Mouse (Mus musculus) inflammation-experienced regulatory T-cells, adult 6 months (primary cell): ENCODE results near the gene Fmo4. TPM values are rescaled to one million over a fixed set of nuclear protein-coding genes. Genes with fewer than 3 reads are reported as not detected.
"Not testable (repeated sequence)": the region's sequence is repeated elsewhere in the genome, so short reads cannot be mapped to it uniquely, and the experiment has no call there.

ENCODE experiments used
- ATAC-seq: one replicate; pipeline ENCODE4 v1.8.0; 2017
- polyA plus RNA-seq, 3 experiments: library from polyadenylated mRNA; unstranded; fragments of 100-300 nt; shearing (Covaris generic); gene quantifications; one replicate each; pipeline ENCODE4 v1.2.1; 2017

The Fmo4 gene
- polyA plus RNA-seq, 3 experiments from 2014 or later = not detected

- ATAC-seq = no peak
Observed at GRCm38 (mm10) chr1:162792306-162793044, 21.3 kb downstream of the Fmo4 start.

DNA sequence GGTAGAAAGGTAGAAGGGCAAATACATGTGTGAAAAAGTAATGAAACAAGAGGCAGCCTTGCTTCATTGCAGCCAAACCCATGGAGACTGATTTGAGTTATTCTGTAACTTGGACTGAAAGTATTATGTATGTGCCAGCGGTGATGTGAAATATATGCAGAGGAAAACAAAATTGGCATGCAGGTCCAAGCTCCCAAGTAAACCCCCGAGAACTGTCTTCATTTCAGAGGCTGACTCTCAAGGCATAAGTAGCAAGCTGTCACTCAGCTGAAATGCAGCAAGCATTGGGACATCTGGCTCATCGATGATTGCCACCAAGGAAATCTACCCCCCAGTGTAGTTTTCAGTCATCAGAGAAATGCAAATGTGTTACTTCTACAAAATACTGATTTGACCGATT is 28.6 kb downstream of the Fmo4 start:
- no peak for ATAC-seq

- no peak for ATAC-seq
Observed at GRCm38 (mm10) chr1:162783669-162784248, 30.0 kb downstream of the Fmo4 start.

DNA sequence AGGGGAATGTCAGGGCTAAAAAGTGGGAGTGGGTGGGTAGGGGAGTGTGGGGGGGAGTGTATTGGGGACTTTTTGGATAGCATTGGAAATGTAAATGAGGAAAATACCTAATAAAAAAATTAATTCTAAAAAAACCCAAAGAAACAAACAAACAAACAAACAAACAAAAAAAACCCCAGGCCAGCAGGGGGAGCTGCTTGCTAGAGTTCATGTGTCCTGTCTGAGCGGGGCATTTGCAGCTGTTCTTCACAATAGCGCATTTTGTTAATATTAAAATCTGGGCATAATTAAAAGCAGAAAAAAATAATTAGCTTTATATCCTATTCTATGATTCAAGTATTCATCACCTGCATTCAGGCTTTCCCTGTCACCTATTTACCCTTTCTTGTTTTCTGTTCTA is 32.7 kb downstream of the Fmo4 start:
- ATAC-seq = not testable (repeated sequence)

DNA sequence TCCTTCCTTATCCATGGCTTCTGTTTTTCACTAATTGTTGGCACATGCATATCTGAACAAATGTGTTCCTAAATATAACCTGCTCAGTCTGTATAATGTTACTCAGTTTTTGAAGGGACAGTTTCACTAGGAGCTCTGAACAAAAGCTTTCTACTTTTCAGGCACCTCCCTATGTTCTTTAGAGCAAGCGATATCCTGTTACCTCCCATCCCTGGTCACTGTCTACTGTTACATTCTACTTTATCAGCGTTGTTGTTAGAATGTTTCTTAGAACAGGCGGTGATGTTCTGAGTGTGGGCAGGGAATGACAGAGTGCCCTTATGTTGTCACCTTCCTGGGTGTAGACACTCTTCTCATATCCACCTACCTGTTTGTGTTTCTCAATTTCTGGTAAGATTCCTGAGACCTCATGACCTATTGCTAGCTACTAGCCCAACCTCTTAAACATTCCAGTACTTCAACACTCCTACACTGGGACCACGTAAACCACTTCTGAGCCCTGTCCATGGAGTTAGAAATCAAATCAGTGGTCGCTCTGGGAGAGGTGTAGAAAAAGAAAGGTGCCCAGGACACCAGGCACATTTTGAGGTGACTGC is 35.7 kb downstream of the Fmo4 start:
- ATAC-seq = no peak

GRCm38 (mm10) chr1:162773661-162774060 is 40.1 kb downstream of the Fmo4 start:
- peak; percentile 97 for ATAC-seq

DNA sequence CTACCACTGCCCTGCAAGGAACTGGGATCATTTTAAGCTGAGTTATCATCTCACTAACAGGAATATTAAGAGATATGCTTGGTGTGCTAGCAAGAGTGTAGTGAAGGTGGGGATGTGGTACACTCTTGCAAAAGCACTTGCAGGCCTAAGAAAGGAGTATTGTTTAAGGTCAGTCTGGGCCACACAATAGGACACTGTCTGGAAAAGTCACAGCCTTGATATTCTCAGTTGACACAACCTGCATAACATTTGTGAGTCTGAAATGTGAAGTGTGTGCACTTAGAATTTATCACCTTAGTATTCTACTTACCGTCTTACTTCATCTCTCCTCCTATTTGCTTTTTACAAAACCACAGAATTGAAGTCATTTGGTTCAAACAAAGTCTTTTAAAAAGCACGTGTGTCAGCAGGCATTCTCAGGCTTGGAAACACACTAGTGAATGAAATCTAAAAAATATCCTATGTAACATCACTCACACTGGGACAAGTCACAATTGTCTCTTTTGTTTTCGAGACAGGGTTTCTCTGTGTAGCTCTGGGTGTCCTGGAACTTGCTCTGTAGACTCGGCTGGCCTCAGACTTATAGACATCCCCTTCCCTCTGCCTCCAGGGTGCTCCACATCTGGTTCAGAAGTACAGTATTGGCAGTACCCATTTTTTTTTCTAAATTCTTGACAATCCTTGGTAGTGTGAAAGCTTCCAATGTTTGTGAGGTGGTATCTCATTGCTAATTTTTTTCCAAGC is 42.0 kb downstream of the Fmo4 start:
- ATAC-seq = no peak

DNA sequence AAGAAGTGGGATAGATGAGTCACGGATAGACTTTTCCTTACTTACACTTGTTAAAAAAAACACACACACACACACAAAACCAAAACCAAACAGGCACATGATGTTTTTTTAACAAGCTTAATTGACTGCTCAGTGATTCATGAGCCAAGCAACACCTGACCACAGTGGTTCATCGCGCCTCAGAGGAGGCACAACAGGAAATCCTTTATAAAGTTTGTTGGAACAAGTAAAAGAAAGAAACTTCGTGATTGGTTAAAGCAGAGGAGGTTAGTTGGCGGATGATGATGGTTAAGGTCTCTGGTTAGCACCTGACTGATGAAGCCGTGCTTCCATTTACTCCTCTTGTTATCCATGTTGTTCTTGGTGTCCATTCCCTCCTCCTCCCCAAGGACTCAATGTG is 61.8 kb downstream of the Fmo4 start:
- peak; percentile 61 for ATAC-seq

- no peak for ATAC-seq
Observed at GRCm38 (mm10) chr1:162749607-162750006, 64.2 kb downstream of the Fmo4 start.

DNA sequence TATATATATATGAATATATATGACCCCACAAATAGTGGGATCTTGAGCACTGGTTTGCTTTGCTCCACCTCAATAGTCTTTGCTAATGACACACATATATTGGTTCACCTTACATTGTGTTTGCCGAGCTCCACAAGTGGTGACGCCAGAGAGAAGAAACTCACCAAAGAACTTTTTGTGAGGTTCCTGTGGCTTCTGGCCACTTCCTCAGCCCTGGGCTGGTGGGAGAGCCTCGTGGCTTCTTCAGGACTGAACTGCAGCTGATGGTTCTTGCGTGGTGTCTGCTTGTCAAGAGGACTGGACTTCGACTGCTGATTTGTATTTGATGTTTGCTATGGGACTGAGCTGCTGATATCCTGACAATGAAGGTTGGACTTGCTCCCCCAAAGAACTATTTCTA is 65.0 kb downstream of the Fmo4 start:
- ATAC-seq = no peak

Other genes starting within 250 kb of the Fmo4 start
- gene Vamp4, start 243.5 kb downstream of the Fmo4 start, polyA plus RNA-seq = 100 to 1,000 TPM in 2 of 3 experiments, 10 to 100 TPM in 1; 93.6 to 112 (median 104) TPM
- gene Myoc, start 174.8 kb downstream of the Fmo4 start, polyA plus RNA-seq = not detected
- not detected for gene Myocos, start 155.8 kb downstream of the Fmo4 start, polyA plus RNA-seq
- gene Prrc2c, start 73.4 kb downstream of the Fmo4 start, polyA plus RNA-seq = 100 to 1,000 TPM; 214 to 351 (median 255) TPM
- gene Fmo1, start 52.6 kb upstream of the Fmo4 start, polyA plus RNA-seq = 1 to 10 TPM in 1 of 3 experiments, under 1 TPM in 1, not detected in 1; 0.32 to 6.2 TPM
- not detected for gene Fmo2, start 84.8 kb upstream of the Fmo4 start, polyA plus RNA-seq
- not detected for gene Fmo6, start 123.5 kb upstream of the Fmo4 start, polyA plus RNA-seq
- not detected for gene Fmo3, start 170.6 kb upstream of the Fmo4 start, polyA plus RNA-seq